Mouse (Mus musculus) liver, embryonic 12.5 days (tissue): Measurements from ENCODE around the gene Galnt13. TPM values are rescaled to one million over a fixed set of nuclear protein-coding genes. Genes with fewer than 3 reads are reported as not detected.
A peak's percentile ranks its signal among the peaks of the same experiment; 100 is the strongest.

ENCODE experiments used
- ATAC-seq: fragments of 200-750 bp; cut with Nextera tagmentation; 2 replicates; pipeline ENCODE4 v1.8.0; 2017; ENCODE audit warnings: moderate number of reproducible peaks, mild to moderate bottlenecking, moderate library complexity
- H3K27ac ChIP-seq: fragments of 300-500 bp; sonication (generic); 2 replicates; pipeline ENCODE4 v1.5.1; 2016; ENCODE audit warnings: mild to moderate bottlenecking
- H3K27me3 ChIP-seq: fragments of 300-500 bp; sonication (generic); replicated peaks from 2 replicates; pipeline ENCODE4 v1.6.1; 2016; ENCODE audit warnings: mild to moderate bottlenecking, moderate library complexity
- H3K36me3 ChIP-seq: fragments of 300-500 bp; sonication (generic); 2 replicates; pipeline ENCODE4 v1.6.1; 2016; ENCODE audit warnings: mild to moderate bottlenecking, moderate library complexity
- H3K4me1 ChIP-seq: fragments of 300-500 bp; sonication (generic); 2 replicates; pipeline ENCODE4 v1.6.1; 2016
- H3K4me2 ChIP-seq: fragments of 300-500 bp; sonication (generic); 2 replicates; pipeline ENCODE4 v1.6.1; 2016; ENCODE audit warnings: mild to moderate bottlenecking, moderate library complexity
- H3K4me3 ChIP-seq: fragments of 300-500 bp; sonication (generic); 2 replicates; pipeline ENCODE4 v1.5.1; 2016; ENCODE audit warnings: mild to moderate bottlenecking, moderate library complexity
- H3K9ac ChIP-seq: fragments of 300-500 bp; sonication (generic); 2 replicates; pipeline ENCODE4 v1.6.1; 2016; ENCODE audit warnings: mild to moderate bottlenecking, moderate library complexity
- H3K9me3 ChIP-seq: fragments of 300-500 bp; sonication (generic); replicated peaks from 2 replicates; pipeline ENCODE4 v1.6.1; 2016; ENCODE audit warnings: mild to moderate bottlenecking, moderate library complexity
- WGBS: fragments of 180-500 bp; shearing (Covaris S2); methylation state at CpG from one replicate; pipeline ENCODE4 v1.1.7; 2016; ENCODE audit not compliant: insufficient replicate concordance; 5-methylcytosine and 5-hydroxymethylcytosine counted together
- polyA plus RNA-seq: library from polyadenylated mRNA; unstranded; fragments of >200 nt; fragmentation: Nextera tagmentation; extraction: Ambion mirVana; gene quantifications from 2 replicates; pipeline ENCODE4 v1.2.1, GENCODE M21; 2016

Galnt13 gene
- not detected in 2 replicates for polyA plus RNA-seq

- 2% methylated on average over 75 of the region's 81 CpGs for WGBS
Measured at GRCm38 (mm10) chr2:54435937-54436735, at the start of gene Galnt13. Gene Galnt13 (plus strand): TSS chr2:54436317.

DNA sequence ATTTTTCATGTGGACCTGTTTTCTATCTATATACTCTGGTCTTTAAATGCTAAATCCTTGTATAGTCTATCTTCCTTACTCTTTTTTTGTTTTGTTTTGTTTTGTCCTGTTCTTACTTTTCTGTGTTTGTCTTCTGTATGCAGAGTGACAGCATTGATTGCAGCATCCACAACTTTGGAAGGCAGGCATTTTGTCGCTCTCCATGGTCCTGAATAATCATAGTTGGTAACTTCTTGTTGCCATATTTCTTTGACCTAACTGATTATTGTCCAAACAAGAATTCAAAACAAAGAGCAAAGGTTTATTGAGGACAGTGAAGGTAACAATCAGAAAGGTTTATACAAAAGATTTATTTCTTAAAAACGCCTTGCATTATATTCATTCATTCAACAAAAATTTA lies 5.1 kb upstream of the Galnt13 start:
- WGBS: 22% methylated on average over 2 of the region's 2 CpGs
- no peak for ATAC-seq
- Histone ChIP-seq H3K4me3 (no peak overlapping the region), H3K27me3 (peaks cover 13% of the 10 kb centered on the region), H3K9ac (no peak overlapping the region), H3K9me3 (no peaks in the 10 kb centered on the region), H3K4me1 (no peaks in the 10 kb centered on the region), H3K36me3 (no peaks in the 10 kb centered on the region), H3K27ac (no peak overlapping the region), H3K4me2 (no peak overlapping the region)

More at GRCm38 (mm10) chr2:54435937-54436735, at the start of gene Galnt13:
- peak within 1 kb of the TSS; percentile 56 for H3K4me2 ChIP-seq
- H3K4me1 ChIP-seq: no peaks in the 10 kb centered on the region
- peaks cover 35% of the 10 kb centered on the region for H3K27me3 ChIP-seq
- H3K4me3 ChIP-seq: peak within 1 kb of the TSS; percentile 35
- H3K27ac ChIP-seq: no peak within 1 kb of the TSS
- no peak within 1 kb of the TSS for H3K9ac ChIP-seq
- ATAC-seq: peak; percentile 10; the same call in 1 of the 2 replicates
- H3K9me3 ChIP-seq: no peaks in the 10 kb centered on the region
- H3K36me3 ChIP-seq: no peaks in the 10 kb centered on the region

DNA sequence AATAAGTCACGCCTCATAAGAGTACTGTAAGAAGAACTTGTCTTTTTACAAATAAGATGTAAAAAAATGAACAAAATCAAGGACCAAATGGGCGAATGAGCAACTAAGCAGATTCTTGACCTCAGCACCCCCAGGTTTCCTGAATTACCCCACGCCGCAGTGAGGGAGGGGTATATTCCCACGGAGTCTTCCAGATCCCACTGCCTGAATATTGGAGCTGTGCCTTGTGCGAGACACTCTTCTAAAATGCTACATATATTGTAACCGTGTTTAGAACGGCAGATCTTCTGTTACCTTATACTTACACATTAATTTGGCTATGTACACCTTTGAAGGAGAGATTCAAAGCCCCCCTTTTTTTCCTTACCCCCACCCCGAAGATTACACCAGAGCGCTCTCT lies 737 bp upstream of the Galnt13 start:
- ATAC-seq: no peak
- no peak overlapping the region for H3K9ac ChIP-seq
- peaks cover 35% of the 10 kb centered on the region for H3K27me3 ChIP-seq
- H3K9me3 ChIP-seq: no peaks in the 10 kb centered on the region
- no peaks in the 10 kb centered on the region for H3K36me3 ChIP-seq
- H3K27ac ChIP-seq: no peak overlapping the region
- H3K4me1 ChIP-seq: no peaks in the 10 kb centered on the region
- 39% methylated on average over 10 of the region's 10 CpGs for WGBS
- no peak overlapping the region for H3K4me3 ChIP-seq
- no peak overlapping the region for H3K4me2 ChIP-seq

DNA sequence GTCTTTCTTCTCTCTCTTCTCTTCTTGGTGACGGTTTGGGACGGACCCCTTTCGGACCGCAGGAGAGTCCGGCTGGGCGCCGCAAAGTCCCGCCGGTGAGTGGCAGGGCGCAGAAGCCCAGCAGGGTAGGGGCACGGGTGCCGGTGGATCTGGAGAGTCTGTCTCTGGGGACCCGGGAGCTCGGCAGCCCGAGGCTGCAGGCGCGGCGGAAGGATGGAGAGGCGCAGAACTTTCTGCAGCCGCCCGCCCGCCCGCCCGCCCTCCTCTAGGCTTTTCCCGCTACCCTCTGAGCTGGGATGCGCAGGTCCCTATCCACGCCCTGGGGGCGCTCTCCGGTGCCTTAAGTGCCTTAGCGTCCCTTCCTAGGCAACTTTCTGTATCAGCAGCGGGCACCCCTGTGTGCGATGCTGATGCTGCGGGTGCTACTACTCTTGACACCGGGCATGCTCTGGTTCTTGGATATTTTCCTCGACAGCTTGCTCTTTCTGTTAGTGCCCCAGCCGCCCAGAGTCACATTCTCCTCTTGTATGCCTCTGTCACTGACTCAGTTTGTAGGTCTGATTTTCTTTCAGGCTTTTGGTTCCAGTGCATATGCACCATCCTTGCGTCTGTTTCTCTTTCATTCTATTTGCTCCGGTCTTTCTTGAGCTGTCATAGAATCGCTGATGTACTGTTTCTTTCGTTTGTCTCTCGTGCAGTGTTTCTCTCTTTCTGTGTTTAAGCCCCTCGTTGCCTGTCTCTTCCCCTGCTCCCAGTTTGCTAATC lies 801 bp downstream of the Galnt13 start:
- H3K36me3 ChIP-seq: no peaks in the 10 kb centered on the region
- no peaks in the 10 kb centered on the region for H3K4me1 ChIP-seq
- peaks cover 35% of the 10 kb centered on the region for H3K27me3 ChIP-seq
- ATAC-seq: no peak
- peak overlapping the region; percentile 35 for H3K4me3 ChIP-seq
- H3K9me3 ChIP-seq: no peaks in the 10 kb centered on the region
- 2% methylated on average over 40 of the region's 42 CpGs for WGBS
- peak overlapping the region; percentile 56 for H3K4me2 ChIP-seq
- H3K9ac ChIP-seq: no peak overlapping the region
- H3K27ac ChIP-seq: no peak overlapping the region

DNA sequence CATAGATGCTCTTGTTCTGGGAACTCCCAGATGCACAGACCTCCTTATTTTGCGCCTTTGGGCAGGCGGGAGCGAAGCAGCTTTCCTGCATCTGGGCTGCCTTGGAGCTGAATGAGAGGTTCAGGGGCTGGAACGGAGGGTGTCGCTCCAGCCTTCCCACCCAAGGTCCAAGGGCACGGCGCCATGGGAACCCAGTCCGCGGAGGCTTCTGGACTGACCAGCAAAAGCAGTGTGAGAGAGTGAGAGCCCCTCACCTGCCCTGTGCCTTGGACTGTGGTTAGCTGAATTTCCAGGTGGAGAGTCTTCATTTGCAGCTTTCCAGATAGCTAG lies 1.3 kb downstream of the Galnt13 start:
- no peak for ATAC-seq
- no peak overlapping the region for H3K9ac ChIP-seq
- peaks cover 35% of the 10 kb centered on the region for H3K27me3 ChIP-seq
- 15% methylated on average over 9 of the region's 9 CpGs for WGBS
- no peaks in the 10 kb centered on the region for H3K4me1 ChIP-seq
- no peaks in the 10 kb centered on the region for H3K36me3 ChIP-seq
- no peak overlapping the region for H3K4me2 ChIP-seq
- no peak overlapping the region for H3K27ac ChIP-seq
- no peak overlapping the region for H3K4me3 ChIP-seq
- no peaks in the 10 kb centered on the region for H3K9me3 ChIP-seq

DNA sequence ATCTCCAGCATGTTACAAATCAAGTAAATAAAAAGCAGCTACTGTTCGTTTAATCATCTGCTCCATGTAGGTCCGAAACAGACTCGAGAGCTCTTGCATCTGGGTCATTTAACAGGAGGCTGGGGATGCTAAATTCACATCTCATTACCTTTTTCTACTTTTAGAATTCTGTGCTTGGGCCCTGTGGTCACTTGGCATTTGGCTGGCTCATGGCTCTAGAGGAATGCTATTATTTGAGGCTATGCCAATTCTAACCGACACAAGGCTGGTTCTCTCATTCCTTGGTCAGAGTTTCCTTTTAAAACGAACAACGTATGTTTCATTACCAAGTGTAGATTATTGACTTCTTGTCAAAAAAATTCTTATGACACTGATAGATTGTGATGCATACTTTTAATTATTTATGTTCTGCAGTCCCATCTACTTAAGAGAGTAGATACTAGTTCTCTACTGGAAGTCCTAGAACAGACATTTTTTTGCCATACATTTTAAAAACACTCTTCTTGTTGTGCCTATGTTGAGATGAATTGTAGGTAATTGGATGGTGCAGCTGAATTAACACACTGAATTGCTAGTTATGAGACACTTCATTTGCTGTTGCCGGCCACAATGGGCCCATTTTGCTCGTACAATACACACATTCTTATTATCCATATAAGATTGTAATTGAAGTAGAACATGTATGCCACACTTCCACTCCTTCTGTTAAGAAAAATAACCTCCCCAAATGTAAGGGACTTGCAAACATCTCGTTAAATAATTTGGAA lies 6.8 kb downstream of the Galnt13 start:
- H3K4me2 ChIP-seq: no peak overlapping the region
- WGBS: 70% methylated on average over 9 of the region's 9 CpGs
- H3K4me3 ChIP-seq: no peak overlapping the region
- H3K9ac ChIP-seq: no peak overlapping the region
- no peaks in the 10 kb centered on the region for H3K4me1 ChIP-seq
- H3K9me3 ChIP-seq: no peaks in the 10 kb centered on the region
- H3K36me3 ChIP-seq: no peaks in the 10 kb centered on the region
- ATAC-seq: no peak
- H3K27me3 ChIP-seq: peaks cover 3% of the 10 kb centered on the region
- no peak overlapping the region for H3K27ac ChIP-seq

DNA sequence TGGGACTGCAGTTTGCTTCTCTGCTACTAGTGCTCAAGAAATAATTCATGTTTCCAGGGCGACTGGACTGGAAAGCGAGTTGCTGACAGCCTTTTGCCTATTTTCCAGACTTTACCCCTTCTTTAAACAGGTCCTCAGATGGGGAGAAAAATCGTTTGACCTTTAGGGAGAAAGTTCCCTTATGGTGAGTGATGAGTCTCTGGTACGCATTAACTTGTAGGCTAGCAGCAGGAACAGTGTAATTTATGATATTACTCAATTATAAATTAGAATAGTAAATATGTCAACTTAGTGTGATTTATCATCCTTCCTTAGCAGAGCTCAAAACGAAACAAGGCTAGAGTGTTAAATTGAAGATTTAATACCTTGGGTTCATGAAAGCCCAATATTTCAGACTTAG lies 47.3 kb downstream of the Galnt13 start:
- Histone ChIP-seq H3K36me3 (no peaks in the 10 kb centered on the region), H3K27me3 (no peaks in the 10 kb centered on the region)
- no peak for ATAC-seq

GRCm38 (mm10) chr2:54522989-54523388 lies 86.9 kb downstream of the Galnt13 start:
- H3K4me2 ChIP-seq: no peak overlapping the region
- no peak overlapping the region for H3K9ac ChIP-seq
- WGBS: 64% methylated on average over 3 of the region's 3 CpGs
- H3K4me3 ChIP-seq: no peak overlapping the region
- no peaks in the 10 kb centered on the region for H3K27me3 ChIP-seq
- no peak for ATAC-seq
- no peak overlapping the region for H3K27ac ChIP-seq
- no peaks in the 10 kb centered on the region for H3K36me3 ChIP-seq
- no peaks in the 10 kb centered on the region for H3K9me3 ChIP-seq
- no peaks in the 10 kb centered on the region for H3K4me1 ChIP-seq

More for the DNA sequence above, 47.3 kb downstream of the Galnt13 start:
- Histone ChIP-seq H3K9me3 (no peaks in the 10 kb centered on the region; the same call in 1 of the 2 replicates), H3K4me1 (no peaks in the 10 kb centered on the region), H3K4me2 (no peak overlapping the region), H3K27ac (no peak overlapping the region), H3K9ac (no peak overlapping the region), H3K4me3 (no peak overlapping the region)
- 55% methylated on average over 5 of the region's 5 CpGs for WGBS

GRCm38 (mm10) chr2:54527073-54527472 lies 91.0 kb downstream of the Galnt13 start:
- Histone ChIP-seq H3K27me3 (no peaks in the 10 kb centered on the region), H3K4me1 (no peaks in the 10 kb centered on the region), H3K4me2 (no peak overlapping the region), H3K4me3 (no peak overlapping the region), H3K27ac (no peak overlapping the region), H3K9me3 (no peaks in the 10 kb centered on the region), H3K9ac (no peak overlapping the region), H3K36me3 (no peaks in the 10 kb centered on the region)
- ATAC-seq: no peak
- WGBS: 53% methylated on average over 3 of the region's 3 CpGs

- Histone ChIP-seq H3K9me3 (no peaks in the 10 kb centered on the region), H3K4me3 (no peak overlapping the region), H3K27me3 (no peaks in the 10 kb centered on the region), H3K36me3 (no peaks in the 10 kb centered on the region), H3K4me1 (no peaks in the 10 kb centered on the region), H3K9ac (no peak overlapping the region), H3K27ac (no peak overlapping the region), H3K4me2 (no peak overlapping the region)
- WGBS: 62% methylated on average over 10 of the region's 10 CpGs
- ATAC-seq: no peak
Measured at GRCm38 (mm10) chr2:54558357-54559153, 122.4 kb downstream of the Galnt13 start.

DNA sequence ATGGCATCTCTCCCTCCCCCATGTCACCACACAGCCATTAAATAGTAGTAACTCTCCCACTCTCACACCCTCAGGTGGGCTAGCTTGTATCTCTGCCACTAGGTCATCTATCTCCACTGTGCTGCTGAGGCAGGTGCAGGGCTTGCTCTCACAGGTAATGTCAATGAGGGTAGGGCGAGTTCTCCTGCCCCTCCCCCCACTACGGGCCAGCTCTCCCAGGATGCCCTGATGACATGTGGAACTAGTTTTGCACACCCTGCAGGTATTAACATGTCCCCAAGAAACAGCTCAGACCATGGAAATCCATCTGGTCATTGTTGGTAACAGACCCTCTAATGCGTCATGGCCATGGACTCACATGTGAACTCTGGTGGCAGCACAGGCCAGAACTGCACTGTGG lies 129.0 kb downstream of the Galnt13 start:
- ATAC-seq: no peak
- WGBS: 75% methylated on average over 3 of the region's 3 CpGs
- Histone ChIP-seq H3K36me3 (no peaks in the 10 kb centered on the region), H3K4me1 (no peaks in the 10 kb centered on the region), H3K9ac (no peak overlapping the region), H3K27me3 (no peaks in the 10 kb centered on the region), H3K4me2 (no peak overlapping the region), H3K4me3 (no peak overlapping the region), H3K9me3 (no peaks in the 10 kb centered on the region), H3K27ac (no peak overlapping the region)
